ENCODE assay signal across 7 mouse cellular contexts in genomic region chr3:95228148-95228893, GRCm38 (mm10). TPM values are rescaled to one million over a fixed set of nuclear protein-coding genes. Genes with fewer than 3 reads are reported as not detected.
A peak's percentile ranks its signal among the peaks of the same experiment; 100 is the strongest.
DNase-seq lines count a peak whose midpoint lies in the region; ATAC-seq lines count a peak whose summit lies in the region.

TSS of gene Cdc42se1 (plus strand) at chr3:95228732.

- H3K4me3 ChIP-seq in embryonic facial prominence, embryonic 10.5 days: peak within 1 kb of the TSS; percentile 97
- peak within 1 kb of the TSS; percentile 72 for H3K4me3 ChIP-seq in midbrain, embryonic 11.5 days (ENCODE audit: low read depth, low read length)

- H3K4me1 ChIP-seq in embryonic facial prominence, embryonic 10.5 days: peaks cover 56% of the 10 kb centered on the region
- peaks cover 23% of the 10 kb centered on the region for H3K4me1 ChIP-seq in midbrain, embryonic 11.5 days (ENCODE audit: control insufficient read depth, insufficient read depth, low read length)

- H3K27ac ChIP-seq in embryonic facial prominence, embryonic 10.5 days (replicated peaks): peak within 1 kb of the TSS; percentile 96
- peak within 1 kb of the TSS; percentile 79 for H3K27ac ChIP-seq in midbrain, embryonic 11.5 days (ENCODE audit: low read depth, low read length)

- H3K9ac ChIP-seq in midbrain, embryonic 11.5 days (ENCODE audit: low read length): peak within 1 kb of the TSS; percentile 80

- under 1% methylated on average over 64 of the region's 64 CpGs for WGBS in embryonic facial prominence, embryonic 10.5 days
- WGBS in midbrain, embryonic 11.5 days: under 1% methylated on average over 64 of the region's 64 CpGs

- H3K27me3 ChIP-seq in embryonic facial prominence, embryonic 10.5 days (replicated peaks; ENCODE audit: low read depth, poor library complexity, severe bottlenecking): no peaks in the 10 kb centered on the region
- H3K27me3 ChIP-seq in midbrain, embryonic 11.5 days (ENCODE audit: control insufficient read depth, insufficient read depth, low read length): no peaks in the 10 kb centered on the region

- DNase-seq in adrenal gland, postnatal 14 days: peak; percentile 95
- DNase-seq in embryonic facial prominence, embryonic 10.5 days (ENCODE audit: low spot score): peak; percentile 92
- DNase-seq in kidney, adult 11 months: peak; percentile 86
- DNase-seq in left cerebral cortex, postnatal 4 days: peak; percentile 92
- peak; percentile 98 for DNase-seq in midbrain, embryonic 11.5 days (ENCODE audit: low spot score, missing footprints)
- DNase-seq in skeletal muscle tissue, adult 2 months (ENCODE audit: low read depth, low spot score): peak; percentile 81

- H3K9me3 ChIP-seq in embryonic facial prominence, embryonic 10.5 days: no peaks in the 10 kb centered on the region; the same call in 1 of the 2 replicates
- no peaks in the 10 kb centered on the region for H3K9me3 ChIP-seq in midbrain, embryonic 11.5 days (ENCODE audit: control insufficient read depth, low read length)

- peaks cover 54% of the 10 kb centered on the region for H3K36me3 ChIP-seq in embryonic facial prominence, embryonic 10.5 days (replicated peaks)
- H3K36me3 ChIP-seq in midbrain, embryonic 11.5 days (ENCODE audit: control insufficient read depth, insufficient read depth, low read length): peaks cover 24% of the 10 kb centered on the region

- intact Hi-C loops in left cerebral cortex, postnatal 4 days (cut with DNase I): loop anchor here (5.0 kb wide), 1 partner anchor 54 kb away; the partner anchor contains the start of genes Mindy1 and Prune1

- peak; percentile 68 for ATAC-seq in granulocyte monocyte progenitor cell, adult 5-6 weeks (replicated peaks; ENCODE audit: poor library complexity, severe bottlenecking)
- ATAC-seq in midbrain, embryonic 11.5 days (ENCODE audit: low FRiP score): peak; percentile 88

- H3K4me2 ChIP-seq in midbrain, embryonic 11.5 days: peak within 1 kb of the TSS; percentile 96

RNA-seq across cellular contexts. Expression of gene Cdc42se1, which starts in this region (rescaled TPM):
- 63.3 and 80.3 TPM in 2 replicates for total RNA-seq in adrenal gland, postnatal 14 days (2021)
- 91.1 and 91.2 TPM in 2 replicates for polyA plus RNA-seq in embryonic facial prominence, embryonic 10.5 days (2016; fragmentation: Nextera tagmentation; extraction: Ambion mirVana)
- 93.6 and 99.1 TPM in 2 replicates for total RNA-seq in granulocyte monocyte progenitor cell, adult 5-6 weeks (2014; fragmentation: Nextera tagmentation)
- 43.0 and 61.6 TPM in 2 replicates for total RNA-seq in granulocyte monocyte progenitor cell, adult 5-6 weeks (2017)
- total RNA-seq in left cerebral cortex, postnatal 4 days (2021): 10 to 100 TPM; 62.1 to 62.4 TPM
- polyA plus RNA-seq in midbrain, embryonic 11.5 days (2014; fragmentation: Nextera tagmentation; extraction: Ambion mirVana): 105 and 106 TPM in 2 replicates

Comparison
In these comparisons a context has a peak if more than half of its experiments do, and no peak if none do; other contexts are left out.
1. Peak in every context shown above with its lines: DNase-seq, ATAC-seq, H3K4me3 ChIP-seq and H3K27ac ChIP-seq.